Mouse (Mus musculus): ENCODE data around the gene Vps26b.

The Vps26b gene

DNA sequence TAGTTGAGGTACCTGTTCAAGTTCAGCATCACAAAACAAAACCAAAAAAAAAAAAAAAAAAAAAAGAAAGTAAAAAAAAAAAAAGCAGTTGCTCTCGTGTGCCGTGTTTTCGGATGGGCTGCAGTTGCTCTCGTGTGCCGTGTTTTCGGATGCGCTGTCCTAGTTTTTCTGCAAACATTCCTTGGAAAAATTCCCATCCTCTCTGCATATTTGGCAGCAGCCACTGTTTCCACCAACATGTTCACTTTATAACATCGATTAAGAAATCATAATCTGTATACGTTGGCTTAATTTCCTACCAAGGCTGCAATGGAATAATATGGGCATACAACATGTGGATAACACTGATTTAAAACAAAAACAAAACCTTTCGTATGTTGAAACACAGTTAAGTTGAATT lies 36.7 kb downstream of the Vps26b start:
- DNase-seq: no peak

DNA sequence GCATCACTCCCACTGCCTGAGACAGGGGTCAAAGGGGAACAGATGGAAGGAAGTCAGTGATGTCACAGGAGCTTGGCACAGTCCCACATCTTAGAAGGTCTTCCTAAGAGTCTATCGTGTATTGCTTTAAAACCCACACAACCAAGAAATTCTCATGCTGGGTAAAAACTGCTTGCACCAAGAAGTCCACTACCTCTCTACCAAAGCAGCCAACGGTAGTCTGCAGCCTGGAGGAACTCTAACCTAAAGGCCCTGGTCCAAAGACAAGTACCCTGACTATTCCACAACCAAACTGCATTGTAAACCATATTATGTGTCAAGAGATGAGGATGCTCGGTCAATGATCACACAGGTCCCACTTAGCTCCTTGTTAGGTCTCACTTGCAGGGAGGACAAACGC lies 39.7 kb downstream of the Vps26b start:
- DNase-seq: no peak

- DNase-seq: no peak
These were observed 44.1 kb downstream of the Vps26b start for GRCm38 (mm10) chr9:26985668-26986277.

DNA sequence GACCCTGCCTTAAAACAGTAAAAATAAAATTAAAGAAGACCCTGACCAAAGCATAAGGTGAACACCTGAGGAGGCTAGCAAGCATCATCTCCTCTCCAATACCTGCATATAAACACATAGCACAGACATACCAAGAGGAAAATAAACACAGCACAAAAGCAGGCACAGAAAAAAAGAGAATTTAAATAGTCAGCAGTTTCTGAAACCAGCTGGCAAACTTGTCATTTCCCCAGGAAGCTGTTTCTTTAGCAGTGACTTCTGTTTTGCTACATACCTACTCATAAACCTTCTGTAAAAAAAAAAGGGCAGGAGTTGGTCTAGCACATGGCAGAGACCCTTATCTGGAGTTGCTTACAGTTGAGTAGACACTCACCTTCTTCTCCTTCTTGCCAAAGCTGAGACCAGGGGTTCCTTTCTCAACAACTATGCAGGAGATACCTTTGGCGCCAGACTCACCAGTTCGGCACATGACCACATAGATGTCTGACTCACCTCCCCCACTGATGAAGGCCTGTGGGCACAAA lies 44.7 kb downstream of the Vps26b start:
- no peak for DNase-seq

DNA sequence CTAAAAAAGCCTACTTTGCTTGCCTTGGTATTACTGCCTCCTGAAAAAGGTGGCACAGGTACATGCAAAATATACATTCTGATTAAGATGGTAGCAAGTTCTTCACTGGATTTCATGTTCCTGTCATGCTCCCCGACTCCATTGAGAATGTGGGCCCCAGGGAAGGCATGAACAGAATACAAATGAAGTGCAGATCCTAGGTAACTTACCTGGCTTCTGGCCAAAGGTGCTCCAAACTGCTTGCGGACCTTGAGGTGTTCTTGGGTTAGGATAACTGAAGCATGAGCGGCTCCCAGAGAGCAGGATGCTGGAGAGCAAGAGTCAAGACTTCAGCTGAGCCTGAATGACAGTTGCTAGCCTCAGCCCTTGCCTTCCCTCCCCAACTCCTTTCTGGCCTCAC lies 51.1 kb downstream of the Vps26b start:
- DNase-seq: no peak

DNA sequence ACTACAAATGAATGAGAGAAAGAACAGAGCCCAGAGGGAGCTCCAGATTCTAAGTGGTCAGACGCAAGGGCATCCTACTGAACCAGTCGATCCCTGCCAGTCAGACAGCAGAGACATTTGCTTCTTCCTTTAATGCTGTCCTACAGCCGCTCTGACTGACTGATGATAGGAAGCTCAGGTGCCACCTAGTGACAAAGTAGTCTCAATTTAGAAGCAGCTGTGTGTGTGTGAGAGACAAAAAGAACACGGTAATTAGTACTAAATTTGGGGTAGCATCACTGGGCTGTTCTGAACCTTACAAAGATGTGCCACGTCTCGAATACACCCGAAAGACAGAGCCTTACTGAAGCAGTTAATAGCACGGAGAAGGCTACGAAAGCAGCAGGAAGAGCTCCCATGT lies 52.1 kb downstream of the Vps26b start:
- no peak for DNase-seq
